Mouse (Mus musculus) erythroblast, embryonic 14.5 days (primary cell): ENCODE data around the gene Zfp536. TPM values are rescaled to one million over a fixed set of nuclear protein-coding genes. Genes with fewer than 3 reads are reported as not detected.

Experiments used
- H3K27me3 ChIP-seq: 2 replicates; pipeline ENCODE4 v1.6.1; 2012; ENCODE audit warnings: inconsistent platforms; ENCODE audit not compliant: control insufficient read depth
- H3K36me3 ChIP-seq: 2 replicates; pipeline ENCODE4 v1.6.1; 2012; ENCODE audit warnings: mild to moderate bottlenecking, inconsistent platforms; ENCODE audit not compliant: control insufficient read depth
- H3K4me1 ChIP-seq: 2 replicates; pipeline ENCODE4 v1.6.1; 2012; ENCODE audit warnings: inconsistent platforms; ENCODE audit not compliant: control insufficient read depth
- H3K4me3 ChIP-seq: replicated peaks from 2 replicates; pipeline ENCODE3; 2012; ENCODE audit warnings: moderate library complexity, mild to moderate bottlenecking, inconsistent platforms
- H3K9me3 ChIP-seq: 2 replicates; pipeline ENCODE4 v1.6.1; 2012; ENCODE audit warnings: low read length, inconsistent platforms, mixed read lengths; ENCODE audit not compliant: control insufficient read depth
- GATA1 ChIP-seq: IDR thresholded peaks from 2 replicates; pipeline ENCODE4 v1.6.1; 2012; ENCODE audit warnings: low read length, inconsistent platforms, mixed read lengths
- TAL1 ChIP-seq: IDR thresholded peaks from 3 replicates; pipeline ENCODE4 v1.6.1; 2012; ENCODE audit warnings: low read length, inconsistent platforms, mixed read lengths
- polyA plus RNA-seq: library from polyadenylated mRNA; stranded (reverse); fragments of >175 nt; gene quantifications from 2 replicates; pipeline ENCODE4 v1.2.3, GENCODE M21; 2012

Zfp536 gene
- 0.06 TPM in 1 of 2 replicates, not detected in the other for polyA plus RNA-seq

DNA sequence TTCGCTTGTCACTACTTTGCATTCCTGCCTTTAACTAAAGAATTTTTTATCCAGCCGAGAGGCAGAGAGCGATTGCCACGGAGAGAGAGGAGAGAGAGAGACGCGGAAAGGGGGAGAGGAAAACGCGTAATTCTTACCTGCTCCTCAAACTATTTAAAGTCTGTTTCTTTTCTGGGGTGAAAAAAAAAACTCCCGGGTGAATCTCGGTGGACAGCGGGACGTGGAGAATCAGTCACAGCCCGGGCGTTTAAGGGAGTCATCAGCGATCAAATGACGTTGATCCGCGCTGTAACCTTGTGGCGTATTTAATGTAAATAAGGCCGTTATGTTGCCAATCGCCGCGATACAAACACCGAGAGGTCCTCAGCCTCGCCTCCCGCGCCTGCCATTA, at the start of gene Zfp536:
Zfp536 (minus strand) TSS at position 330 of the 391 bp plus-strand sequence.
- H3K9me3 ChIP-seq = no peaks in the 10 kb centered on the region
- H3K4me1 ChIP-seq = no peaks in the 10 kb centered on the region
- H3K4me3 ChIP-seq = no peak within 1 kb of the TSS
- H3K36me3 ChIP-seq = no peaks in the 10 kb centered on the region
- TF ChIP-seq GATA1 = no peak
- TF ChIP-seq TAL1 = no peak
- H3K27me3 ChIP-seq = peaks cover 74% of the 10 kb centered on the region

DNA sequence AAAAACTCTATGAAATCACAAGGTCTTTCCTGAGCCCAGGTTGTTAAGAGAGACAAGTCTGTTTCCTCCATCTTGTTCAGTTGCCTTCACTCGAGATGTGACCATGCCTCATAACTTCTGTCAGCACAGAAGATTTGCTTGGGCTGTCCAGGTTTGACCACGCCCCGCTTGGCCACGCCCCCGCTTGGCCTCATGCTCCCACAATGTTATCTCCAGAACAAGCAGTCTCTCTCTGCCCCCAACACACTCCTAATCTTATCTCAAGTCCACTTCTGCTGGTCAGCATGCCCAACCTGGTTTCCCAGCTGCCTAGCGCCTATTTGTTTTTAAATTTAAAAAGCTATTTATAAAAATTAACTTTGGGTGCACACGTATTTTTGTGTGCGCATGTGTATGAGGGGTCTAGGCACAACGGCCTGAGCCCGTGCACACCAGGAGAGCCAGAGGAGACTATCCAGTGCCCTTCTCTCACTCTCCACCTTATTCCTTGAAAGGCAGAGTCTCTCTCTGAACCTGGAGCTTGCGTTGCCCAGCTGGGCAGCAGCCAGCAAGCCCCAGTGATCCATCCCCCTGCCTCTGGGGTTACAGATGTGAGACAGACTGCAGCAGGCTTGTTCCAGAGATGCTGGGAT, 47.3 kb upstream of the Zfp536 start:
- H3K36me3 ChIP-seq = no peaks in the 10 kb centered on the region

DNA sequence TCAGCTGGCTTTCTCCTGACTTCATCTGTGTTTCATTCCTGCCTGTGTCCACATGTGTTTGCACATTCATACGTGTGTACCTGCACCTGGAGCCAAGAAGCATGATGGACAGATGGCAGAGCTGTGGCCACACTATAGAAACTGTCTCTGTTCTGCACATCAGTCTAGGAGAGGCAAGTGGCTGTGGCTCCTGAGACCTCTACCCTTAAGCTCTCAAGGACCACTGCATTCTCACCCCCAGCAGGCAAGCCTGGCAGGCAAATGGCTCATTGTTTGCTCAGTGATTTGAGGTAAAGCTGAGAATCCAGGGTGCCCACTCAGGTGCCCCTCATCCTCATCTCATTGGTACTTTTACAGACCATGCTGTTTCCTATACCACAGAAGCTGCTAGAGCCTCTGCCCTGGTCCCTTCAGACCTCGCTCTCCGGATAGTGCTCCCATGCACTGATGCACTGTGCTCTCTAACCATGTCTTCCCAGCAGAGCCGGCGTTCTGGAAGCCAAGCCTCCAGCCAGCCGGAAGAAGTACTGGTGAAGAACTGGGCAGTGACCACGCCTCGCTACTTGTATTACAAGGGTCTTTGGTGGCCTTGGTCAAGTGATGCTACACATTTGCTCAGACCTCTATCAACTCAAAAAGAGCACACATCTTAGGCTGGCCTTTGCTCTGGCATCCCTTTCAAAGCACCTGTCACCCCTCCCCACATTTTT, 45.3 kb upstream of the Zfp536 start:
- no peaks in the 10 kb centered on the region; the same call in 1 of the 2 replicates for H3K9me3 ChIP-seq
- TF ChIP-seq TAL1 = no peak
- no peak for TF ChIP-seq GATA1

More for the DNA sequence above, 47.3 kb upstream of the Zfp536 start:
- no peak for TF ChIP-seq TAL1
- TF ChIP-seq GATA1 = no peak
- Histone ChIP-seq H3K27me3 (no peaks in the 10 kb centered on the region), H3K9me3 (no peaks in the 10 kb centered on the region; the same call in 1 of the 2 replicates), H3K4me1 (peaks cover 2% of the 10 kb centered on the region), H3K4me3 (no peak overlapping the region)

DNA sequence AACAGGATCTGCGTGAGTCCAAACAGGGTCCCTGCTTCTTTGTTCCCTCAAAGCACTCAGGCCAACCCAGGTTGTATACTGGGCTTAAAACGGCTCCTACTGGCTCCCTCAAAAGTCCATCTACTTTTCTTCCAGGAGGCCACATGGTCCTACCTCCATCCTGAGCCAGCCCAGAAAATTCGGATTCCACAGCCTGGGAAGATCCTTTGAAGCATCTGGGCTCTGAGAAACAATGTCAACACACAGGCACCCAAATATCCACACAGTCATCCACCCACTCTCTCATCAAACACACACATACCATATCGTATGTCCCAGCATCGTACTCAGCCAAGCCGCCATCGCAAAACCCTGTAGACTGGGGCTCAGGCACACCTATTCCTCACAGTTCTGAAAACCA, 43.5 kb upstream of the Zfp536 start:
- Histone ChIP-seq H3K4me3 (no peak overlapping the region), H3K9me3 (peaks cover 2% of the 10 kb centered on the region; the same call in 1 of the 2 replicates), H3K27me3 (no peaks in the 10 kb centered on the region), H3K36me3 (no peaks in the 10 kb centered on the region), H3K4me1 (peaks cover 2% of the 10 kb centered on the region)
- TF ChIP-seq GATA1 = no peak
- TF ChIP-seq TAL1 = no peak

More for the DNA sequence above, 45.3 kb upstream of the Zfp536 start:
- H3K4me3 ChIP-seq = no peak overlapping the region
- H3K36me3 ChIP-seq = no peaks in the 10 kb centered on the region
- H3K4me1 ChIP-seq = peaks cover 2% of the 10 kb centered on the region
- H3K27me3 ChIP-seq = no peaks in the 10 kb centered on the region

DNA sequence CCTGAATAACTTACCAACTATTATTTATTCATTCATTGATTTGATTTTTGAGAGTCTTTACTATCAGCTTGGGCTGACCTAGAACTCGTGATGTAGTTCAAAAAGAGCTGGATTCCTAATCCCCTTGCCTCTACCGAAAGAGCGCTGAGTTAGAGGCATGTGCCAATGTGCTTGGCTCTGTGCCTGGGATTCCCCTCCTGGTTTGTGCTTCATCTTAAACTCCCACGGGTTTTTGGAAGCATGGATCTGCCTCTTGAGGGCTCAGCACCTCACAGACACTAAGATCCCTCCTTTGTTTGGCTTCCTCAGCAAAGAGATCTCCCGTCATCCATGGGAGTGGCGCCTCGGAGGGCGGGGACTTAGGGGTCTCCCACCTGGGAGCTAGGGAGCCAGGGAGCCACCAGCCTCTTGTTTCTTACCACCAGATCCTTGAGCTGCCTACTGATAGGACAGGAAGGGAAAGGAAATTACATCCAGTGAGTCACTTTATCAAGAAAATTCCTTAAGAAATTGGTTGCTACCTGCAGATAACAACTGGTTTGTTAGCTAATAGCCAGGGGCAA, 41.5 kb upstream of the Zfp536 start:
- H3K4me3 ChIP-seq = no peak overlapping the region
- peaks cover 2% of the 10 kb centered on the region; the same call in 1 of the 2 replicates for H3K9me3 ChIP-seq
- TF ChIP-seq TAL1 = no peak
- TF ChIP-seq GATA1 = no peak
- no peaks in the 10 kb centered on the region for H3K27me3 ChIP-seq
- no peaks in the 10 kb centered on the region for H3K4me1 ChIP-seq
- no peaks in the 10 kb centered on the region for H3K36me3 ChIP-seq

DNA sequence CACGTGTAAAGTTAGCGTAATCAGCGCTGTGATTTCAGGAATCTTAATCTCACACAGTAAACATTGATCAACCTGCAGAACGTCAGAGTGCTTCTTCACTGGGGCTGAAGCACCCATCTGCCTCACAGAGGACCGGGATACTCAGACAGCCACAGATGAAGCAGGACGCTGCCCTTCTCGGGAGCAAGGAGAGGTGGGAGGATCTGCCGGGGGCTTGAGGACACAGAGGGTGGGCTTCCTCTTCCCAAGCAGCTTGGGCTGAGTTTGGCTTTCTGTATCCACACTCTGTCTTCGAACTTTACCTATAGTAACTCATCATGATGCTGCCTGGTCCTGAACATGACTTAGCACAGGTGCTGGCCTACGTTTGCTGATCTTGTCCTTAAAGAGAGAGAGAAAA, 40.2 kb upstream of the Zfp536 start:
- Histone ChIP-seq H3K4me3 (no peak overlapping the region), H3K4me1 (no peaks in the 10 kb centered on the region), H3K27me3 (no peaks in the 10 kb centered on the region), H3K36me3 (no peaks in the 10 kb centered on the region), H3K9me3 (peaks cover 2% of the 10 kb centered on the region; the same call in 1 of the 2 replicates)
- TF ChIP-seq TAL1 = no peak
- TF ChIP-seq GATA1 = no peak

DNA sequence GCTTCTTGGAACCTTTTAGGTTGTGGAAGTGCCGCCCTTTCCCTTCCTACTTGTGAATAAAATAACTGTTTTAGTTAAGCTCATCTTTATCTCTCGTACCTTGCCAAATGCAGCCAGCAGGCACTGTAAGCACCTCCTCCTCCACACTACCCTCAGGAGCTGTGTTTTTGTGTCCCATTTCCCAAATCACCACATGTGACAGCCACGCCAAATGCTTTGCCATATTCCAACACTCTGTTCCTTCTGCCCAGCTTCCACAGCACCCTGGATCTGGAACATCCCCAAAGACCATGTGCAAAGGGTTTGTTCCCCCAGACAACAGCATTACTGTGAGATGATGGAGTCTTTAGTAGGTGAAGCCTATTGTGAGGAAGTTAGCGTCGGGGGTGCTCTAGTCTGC, 36.5 kb upstream of the Zfp536 start:
- Histone ChIP-seq H3K36me3 (no peaks in the 10 kb centered on the region), H3K4me1 (no peaks in the 10 kb centered on the region)

DNA sequence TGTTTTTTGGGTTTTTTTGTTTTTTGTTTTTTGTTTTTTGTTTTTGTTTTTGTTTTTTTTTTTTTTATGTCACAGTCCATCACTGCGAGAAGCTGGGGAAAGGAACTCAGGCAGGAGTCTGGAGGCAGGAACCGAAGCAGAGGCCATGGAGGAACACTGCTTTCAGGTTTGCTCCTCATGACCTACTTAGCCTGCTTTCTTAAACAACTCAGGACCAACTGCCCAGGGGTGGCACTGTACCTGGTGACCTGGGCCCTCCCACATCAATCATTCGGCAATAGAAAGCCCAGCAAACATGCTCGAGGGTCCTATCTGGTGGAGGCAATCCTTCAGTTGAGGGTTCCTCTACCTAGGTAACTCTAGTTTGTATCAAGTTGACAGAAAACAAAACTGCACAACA, 35.6 kb upstream of the Zfp536 start:
- Histone ChIP-seq H3K36me3 (no peaks in the 10 kb centered on the region), H3K9me3 (peaks cover 3% of the 10 kb centered on the region; the same call in 1 of the 2 replicates), H3K27me3 (no peaks in the 10 kb centered on the region), H3K4me1 (no peaks in the 10 kb centered on the region), H3K4me3 (no peak overlapping the region)
- no peak for TF ChIP-seq TAL1
- TF ChIP-seq GATA1 = no peak

More for the DNA sequence above, 36.5 kb upstream of the Zfp536 start:
- no peak for TF ChIP-seq GATA1
- no peak for TF ChIP-seq TAL1
- peaks cover 2% of the 10 kb centered on the region; the same call in 1 of the 2 replicates for H3K9me3 ChIP-seq
- H3K4me3 ChIP-seq = no peak overlapping the region
- H3K27me3 ChIP-seq = no peaks in the 10 kb centered on the region

DNA sequence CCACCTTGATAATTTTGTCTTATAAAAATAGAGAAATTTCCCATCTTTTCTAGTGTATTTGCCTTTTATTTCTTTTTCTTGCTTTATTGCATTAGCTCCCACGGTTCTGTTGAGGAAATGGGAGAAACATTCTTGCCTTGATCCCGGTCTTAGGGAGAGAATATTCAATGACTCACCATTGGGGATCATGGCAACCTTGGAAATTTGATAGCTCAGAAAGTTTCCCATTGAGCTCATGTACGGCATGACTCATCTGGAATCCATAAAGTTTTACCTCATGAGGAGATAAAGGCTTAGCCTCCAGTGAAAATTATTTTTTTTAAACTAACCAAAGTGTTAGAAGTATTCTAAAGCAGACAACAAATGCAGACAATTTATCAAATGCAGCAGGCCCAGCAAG, 27.7 kb upstream of the Zfp536 start:
- no peaks in the 10 kb centered on the region for H3K4me1 ChIP-seq
- H3K4me3 ChIP-seq = no peak overlapping the region
- TF ChIP-seq GATA1 (no peak), TAL1 (no peak)
- no peaks in the 10 kb centered on the region for H3K36me3 ChIP-seq
- H3K9me3 ChIP-seq = 0 out of 2 replicates have a peak, but pooled peaks cover 2% of the 10 kb centered on the region
- no peaks in the 10 kb centered on the region for H3K27me3 ChIP-seq
